Mouse (Mus musculus) adrenal gland, postnatal 14 days (tissue): ENCODE measurements around the gene Calu. TPM values are rescaled to one million over a fixed set of nuclear protein-coding genes. Genes with fewer than 3 reads are reported as not detected.
"Not testable (repeated sequence)": the region's sequence is repeated elsewhere in the genome, so short reads cannot be mapped to it uniquely, and the experiment has no call there.

Source experiments
- DNase-seq: peaks from one replicate; pipeline ENCODE4 v3.0.0; 2021; ENCODE audit warnings: mixed read lengths
- long read RNA-seq, 2 experiments: library from polyadenylated mRNA; stranded (forward); transcript quantifications; one replicate each; pipeline ENCODE4 v2.0.0; 2021
- total RNA-seq: library from RNA; stranded (reverse); gene quantifications from 2 replicates; pipeline ENCODE4 v1.2.3, GENCODE M21; 2021

Calu gene
- total RNA-seq, result 165 and 171 TPM in 2 replicates
- long read RNA-seq, experiment 1, transcript Calu-201 (7 exons, 3,229 nt), result major isoform, 60 of 136 reads
- long read RNA-seq, experiment 1, transcript Calu-202 (7 exons, 2,670 nt), result minor isoform, 55 of 136 reads
- long read RNA-seq, experiment 1, partial matches to known transcripts, result 5 of 136 reads
- long read RNA-seq, experiment 1, other reads (novel, unspliced or antisense), result 16 of 136 reads
- long read RNA-seq, experiment 2, transcript Calu-201 (7 exons, 3,229 nt), result major isoform, 63 of 101 reads
- long read RNA-seq, experiment 2, transcript Calu-202 (7 exons, 2,670 nt), result minor isoform, 17 of 101 reads
- long read RNA-seq, experiment 2, partial matches to known transcripts, result 7 of 101 reads
- long read RNA-seq, experiment 2, other reads (novel, unspliced or antisense), result 14 of 101 reads

GRCm38 (mm10) chr6:29347665-29348370, at the start of gene Calu:
TSS of gene Calu (plus strand) at chr6:29348069.
- peak; percentile 100 for DNase-seq

GRCm38 (mm10) chr6:29299112-29299511, 48.8 kb upstream of the Calu start:
- no peak for DNase-seq

GRCm38 (mm10) chr6:29303251-29303650, 44.6 kb upstream of the Calu start:
- no peak for DNase-seq

GRCm38 (mm10) chr6:29303726-29304125, 44.1 kb upstream of the Calu start:
- no peak for DNase-seq

GRCm38 (mm10) chr6:29305462-29305861, 42.4 kb upstream of the Calu start:
- no peak for DNase-seq

GRCm38 (mm10) chr6:29308846-29309605, 38.8 kb upstream of the Calu start:
- DNase-seq, result no peak

GRCm38 (mm10) chr6:29313690-29314202, 34.1 kb upstream of the Calu start:
- no peak for DNase-seq

- no peak for DNase-seq
Measured at GRCm38 (mm10) chr6:29317286-29317685, 30.6 kb upstream of the Calu start.

GRCm38 (mm10) chr6:29317941-29318340, 29.9 kb upstream of the Calu start:
- no peak for DNase-seq

- peak; percentile 85 for DNase-seq
Measured at GRCm38 (mm10) chr6:29318879-29319278, 29.0 kb upstream of the Calu start, which contains the start of gene Fam71f1. TSS of gene Fam71f1 (plus strand) at chr6:29319140.

- no peak for DNase-seq
Measured at GRCm38 (mm10) chr6:29321586-29321985, 26.3 kb upstream of the Calu start.

GRCm38 (mm10) chr6:29322147-29322546, 25.7 kb upstream of the Calu start:
- no peak for DNase-seq

GRCm38 (mm10) chr6:29322735-29323134, 25.1 kb upstream of the Calu start:
- no peak for DNase-seq

GRCm38 (mm10) chr6:29326961-29327360, 20.9 kb upstream of the Calu start:
- DNase-seq, result no peak

GRCm38 (mm10) chr6:29329514-29329913, 18.4 kb upstream of the Calu start:
- no peak for DNase-seq

GRCm38 (mm10) chr6:29346512-29346911, 1.4 kb upstream of the Calu start:
- not testable (repeated sequence) for DNase-seq

- no peak for DNase-seq
Measured at GRCm38 (mm10) chr6:29347189-29347588, 680 bp upstream of the Calu start.

GRCm38 (mm10) chr6:29348371-29348724, 479 bp downstream of the Calu start:
- peak; percentile 68 for DNase-seq

GRCm38 (mm10) chr6:29351613-29352012, 3.7 kb downstream of the Calu start:
- DNase-seq, result no peak

GRCm38 (mm10) chr6:29352816-29353215, 4.9 kb downstream of the Calu start:
- no peak for DNase-seq

GRCm38 (mm10) chr6:29359386-29359785, 11.5 kb downstream of the Calu start:
- no peak for DNase-seq

GRCm38 (mm10) chr6:29360211-29360610, 12.3 kb downstream of the Calu start:
- no peak for DNase-seq
